Mouse (Mus musculus) olfactory bulb, adult 2 months (tissue): ENCODE data around the gene Uba5.

ENCODE experiments used
- CTCF ChIP-seq: fragments of 200-500 bp; IDR thresholded peaks from 2 replicates; pipeline ENCODE4 v1.5.1; 2012; ENCODE audit warnings: low read depth, mild to moderate bottlenecking, low read length, moderate library complexity; ENCODE audit not compliant: insufficient read depth
- POLR2A ChIP-seq: fragments of 200-500 bp; IDR thresholded peaks from 2 replicates; pipeline ENCODE4 v1.6.1; 2012; ENCODE audit warnings: mild to moderate bottlenecking, low read depth, low read length, moderate library complexity; ENCODE audit not compliant: insufficient read depth

GRCm38 (mm10) chr9:104064571-104064970 lies 1.6 kb upstream of the Uba5 start:
- TF ChIP-seq POLR2A (no peak), CTCF (no peak)
